Mouse (Mus musculus): ENCODE results near the gene A930017K11Rik. TPM values are rescaled to one million over a fixed set of nuclear protein-coding genes. Genes with fewer than 3 reads are reported as not detected.

The A930017K11Rik gene
- total RNA-seq, 2 experiments from 2014 or later: 1.1 TPM; not detected in 1

Other genes with a start within 250 kb of the A930017K11Rik start
- gene Gng13, start 235.4 kb downstream of the A930017K11Rik start, total RNA-seq (2021): 1 to 10 TPM in 1 of 2 experiments, not detected in 1; 1.8 TPM
- 10 to 100 TPM; 16.2 to 17.7 TPM for gene Chtf18, start 225.1 kb downstream of the A930017K11Rik start, total RNA-seq (2021)
- gene Rpusd1, start 224.9 kb downstream of the A930017K11Rik start, total RNA-seq (2021): 10 to 100 TPM; 16.6 to 18.2 TPM
- gene Mslnl, start 216.5 kb downstream of the A930017K11Rik start, total RNA-seq (2021): not detected
- gene Msln, start 198.2 kb downstream of the A930017K11Rik start, total RNA-seq (2021): 10 to 100 TPM; 16.3 to 19.1 TPM
- gene Narfl, start 178.8 kb downstream of the A930017K11Rik start, total RNA-seq (2021): 10 to 100 TPM; 39.5 to 40.8 TPM
- 10 to 100 TPM; 51.4 to 53.4 TPM for gene Haghl, start 166.9 kb downstream of the A930017K11Rik start, total RNA-seq (2021)
- under 1 TPM in 1 of 2 experiments, not detected in 1; 0.22 TPM for gene Ccdc78, start 166.0 kb downstream of the A930017K11Rik start, total RNA-seq (2021)
- 10 to 100 TPM; 89.1 to 93.5 TPM for gene Fam173a, start 159.7 kb downstream of the A930017K11Rik start, total RNA-seq (2021)
- gene AC134908.4, start 156.9 kb downstream of the A930017K11Rik start, total RNA-seq (2021): not detected
- 10 to 100 TPM; 71.1 to 74.5 TPM for gene Metrn, start 155.4 kb downstream of the A930017K11Rik start, total RNA-seq (2021)
- gene Fbxl16, start 143.5 kb downstream of the A930017K11Rik start, total RNA-seq (2021): 10 to 100 TPM; 24.8 to 26.9 TPM
- gene Wdr24, start 128.9 kb downstream of the A930017K11Rik start, total RNA-seq (2021): 10 to 100 TPM; 27.8 to 31.0 TPM
- gene Jmjd8, start 123.7 kb downstream of the A930017K11Rik start, total RNA-seq (2021): 10 to 100 TPM; 72.9 to 81.8 TPM
- gene Stub1, start 119.2 kb downstream of the A930017K11Rik start, total RNA-seq (2021): 100 to 1,000 TPM; 210 to 213 TPM
- 10 to 100 TPM; 19.3 to 21.4 TPM for gene Rhbdl1, start 115.3 kb downstream of the A930017K11Rik start, total RNA-seq (2021)
- 10 to 100 TPM; 13.2 to 15.5 TPM for gene Gm20683, start 110.8 kb downstream of the A930017K11Rik start, total RNA-seq (2021)
- gene Rhot2, start 107.7 kb downstream of the A930017K11Rik start, total RNA-seq (2021): 10 to 100 TPM; 89.6 to 95.0 TPM
- gene Wdr90, start 91.1 kb downstream of the A930017K11Rik start, total RNA-seq (2021): 10 to 100 TPM; 53.1 to 58.9 TPM
- gene Mcrip2, start 83.8 kb downstream of the A930017K11Rik start, total RNA-seq (2021): 100 to 1,000 TPM; 193 to 209 TPM
- gene Mettl26, start 77.5 kb downstream of the A930017K11Rik start, total RNA-seq (2021): 10 to 100 TPM; 80.4 to 81.3 TPM
- gene Wfikkn1, start 71.7 kb downstream of the A930017K11Rik start, total RNA-seq (2021): 1 to 10 TPM; 5.1 to 5.2 TPM
- gene Rab40c, start 32.8 kb downstream of the A930017K11Rik start, total RNA-seq (2021): 10 to 100 TPM; 36.4 to 38.1 TPM
- 100 to 1,000 TPM in 1 of 2 experiments, 10 to 100 TPM in 1; 97.7 to 115 TPM for gene Pigq, start 7.6 kb downstream of the A930017K11Rik start, total RNA-seq (2021)
- 1 to 10 TPM in 1 of 2 experiments, under 1 TPM in 1; 0.54 to 1.5 TPM for gene Nhlrc4, start 7.6 kb downstream of the A930017K11Rik start, total RNA-seq (2021)
- 10 to 100 TPM; 24.0 to 24.2 TPM for gene Capn15, start 33.2 kb upstream of the A930017K11Rik start, total RNA-seq (2021)
- gene Rab11fip3, start 117.0 kb upstream of the A930017K11Rik start, total RNA-seq (2021): 10 to 100 TPM; 17.8 to 28.5 TPM
- 10 to 100 TPM; 22.7 to 33.3 TPM for gene Decr2, start 137.8 kb upstream of the A930017K11Rik start, total RNA-seq (2021)
- gene Nme4, start 143.0 kb upstream of the A930017K11Rik start, total RNA-seq (2021): 10 to 100 TPM; 13.4 to 14.7 TPM
- 10 to 100 TPM in 1 of 2 experiments, 1 to 10 TPM in 1; 7.4 to 12.2 TPM for gene Tmem8, start 160.7 kb upstream of the A930017K11Rik start, total RNA-seq (2021)
- 10 to 100 TPM; 78.4 to 91.8 TPM for gene Mrpl28, start 170.9 kb upstream of the A930017K11Rik start, total RNA-seq (2021)
- gene Axin1, start 186.1 kb upstream of the A930017K11Rik start, total RNA-seq (2021): 10 to 100 TPM; 51.7 to 57.2 TPM
- gene Pdia2, start 246.5 kb upstream of the A930017K11Rik start, total RNA-seq (2021): 10 to 100 TPM in 1 of 2 experiments, 1 to 10 TPM in 1; 2.5 to 43.9 TPM

Measured in adrenal gland, postnatal 4 days (tissue).